Mouse (Mus musculus) intestine, postnatal 0 days (tissue): ENCODE data around the gene Myt1. TPM values are rescaled to one million over a fixed set of nuclear protein-coding genes. Genes with fewer than 3 reads are reported as not detected.

Source experiments
- ATAC-seq: fragments of 200-750 bp; cut with Nextera tagmentation; 2 replicates; pipeline ENCODE4 v1.8.0; 2017; ENCODE audit warnings: mild to moderate bottlenecking, moderate TSS enrichment, moderate library complexity
- H3K27ac ChIP-seq: fragments of 300-500 bp; sonication (generic); 2 replicates; pipeline ENCODE4 v1.5.1; 2014; ENCODE audit warnings: mild to moderate bottlenecking, low read depth, low read length, moderate library complexity
- H3K27me3 ChIP-seq: fragments of 300-500 bp; sonication (generic); replicated peaks from 2 replicates; pipeline ENCODE4 v1.6.1; 2014; ENCODE audit warnings: low read length, mixed read lengths; ENCODE audit not compliant: control insufficient read depth, insufficient read depth
- H3K36me3 ChIP-seq: fragments of 300-500 bp; sonication (generic); 2 replicates; pipeline ENCODE4 v1.6.1; 2014; ENCODE audit warnings: mild to moderate bottlenecking, moderate library complexity; ENCODE audit not compliant: control insufficient read depth, insufficient read depth
- H3K4me1 ChIP-seq: fragments of 300-500 bp; sonication (generic); replicated peaks from 2 replicates; pipeline ENCODE4 v1.6.1; 2014; ENCODE audit warnings: antibody characterized with exemption, low read length, mixed read lengths; ENCODE audit not compliant: control insufficient read depth, insufficient read depth
- H3K4me2 ChIP-seq: fragments of 300-500 bp; sonication (generic); replicated peaks from 2 replicates; pipeline ENCODE4 v1.6.1; 2014; ENCODE audit warnings: low read depth, mild to moderate bottlenecking, moderate library complexity
- H3K4me3 ChIP-seq: fragments of 300-500 bp; sonication (generic); 2 replicates; pipeline ENCODE4 v1.5.1; 2014; ENCODE audit warnings: low read depth, low read length
- H3K9ac ChIP-seq: fragments of 300-500 bp; sonication (generic); 2 replicates; pipeline ENCODE4 v1.6.1; 2014; ENCODE audit warnings: mild to moderate bottlenecking, low read depth, low read length
- H3K9me3 ChIP-seq: fragments of 300-500 bp; sonication (generic); 2 replicates; pipeline ENCODE4 v1.6.1; 2016; ENCODE audit warnings: mixed run types; ENCODE audit not compliant: control insufficient read depth
- CTCF ChIP-seq: sonication (generic); IDR thresholded peaks from 2 replicates; pipeline ENCODE4 v1.5.1; 2016; ENCODE audit warnings: low read depth, mild to moderate bottlenecking, control low read depth, antibody characterized with exemption, moderate library complexity
- WGBS: fragments of 180-500 bp; shearing (Covaris S2); extraction: QIAGEN DNeasy Blood & Tissue Kit; methylation state at CpG from one replicate; pipeline ENCODE4 v1.1.7; 2014; 5-methylcytosine and 5-hydroxymethylcytosine counted together
- polyA plus RNA-seq: library from polyadenylated mRNA; unstranded; fragments of >200 nt; fragmentation: Nextera tagmentation; extraction: Ambion mirVana; gene quantifications from 2 replicates; pipeline ENCODE4 v1.2.1, GENCODE M21; 2015

Gene Myt1
- 0.46 and 1.0 TPM in 2 replicates for polyA plus RNA-seq

DNA sequence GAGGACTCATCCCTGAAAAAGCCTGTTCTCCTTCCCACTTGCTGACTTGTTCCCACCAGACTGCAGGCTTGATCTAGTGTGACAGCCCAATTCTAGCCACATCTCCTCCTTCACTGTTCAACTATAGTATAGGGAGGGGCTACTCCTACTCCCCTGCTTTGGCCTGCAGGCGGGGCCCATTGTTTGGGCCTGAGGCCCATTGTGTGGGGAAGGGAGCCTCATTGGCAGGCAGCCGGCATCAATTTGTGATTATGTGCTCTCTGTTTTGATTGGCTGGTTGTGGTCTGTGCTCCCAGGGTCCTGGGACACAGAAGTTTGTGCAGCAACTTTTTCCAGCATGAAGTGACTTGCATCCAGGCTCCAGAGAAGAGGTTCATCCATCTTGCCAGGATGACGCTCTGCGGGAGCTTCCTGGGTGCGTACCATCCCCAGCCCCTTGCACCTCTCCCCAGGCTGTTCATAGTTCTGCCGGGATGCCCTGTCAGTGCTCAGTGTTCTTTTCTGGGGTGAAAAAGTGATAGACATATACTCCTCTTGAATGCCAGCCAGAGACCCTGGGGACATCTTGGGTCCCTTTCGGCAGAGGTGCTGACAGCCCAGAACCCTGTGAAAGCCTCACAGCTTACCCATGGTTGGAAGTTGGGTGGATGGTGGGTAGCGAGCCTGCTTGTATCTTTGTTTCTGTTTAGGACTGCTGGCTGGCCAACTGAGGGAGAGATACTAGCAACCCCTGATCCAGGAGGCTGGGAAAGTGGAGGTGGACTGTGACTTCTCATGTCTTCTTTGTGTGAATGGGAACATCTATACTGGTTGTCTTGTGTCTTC, at the start of gene Myt1:
Gene Myt1 (plus strand): TSS at position 327 of the 825 bp plus-strand sequence.
- TF ChIP-seq CTCF, result no peak
- H3K27me3 ChIP-seq, result 0 out of 2 replicates have a peak, but pooled peaks cover 3% of the 10 kb centered on the region
- H3K4me3 ChIP-seq, result no peak within 1 kb of the TSS
- 57% methylated on average over 8 of the region's 8 CpGs for WGBS
- ATAC-seq, result no peak
- H3K9ac ChIP-seq, result no peak within 1 kb of the TSS
- H3K27ac ChIP-seq, result no peak within 1 kb of the TSS
- no peaks in the 10 kb centered on the region for H3K36me3 ChIP-seq
- H3K4me1 ChIP-seq, result no peaks in the 10 kb centered on the region
- no peaks in the 10 kb centered on the region for H3K9me3 ChIP-seq
- H3K4me2 ChIP-seq, result no peak within 1 kb of the TSS

DNA sequence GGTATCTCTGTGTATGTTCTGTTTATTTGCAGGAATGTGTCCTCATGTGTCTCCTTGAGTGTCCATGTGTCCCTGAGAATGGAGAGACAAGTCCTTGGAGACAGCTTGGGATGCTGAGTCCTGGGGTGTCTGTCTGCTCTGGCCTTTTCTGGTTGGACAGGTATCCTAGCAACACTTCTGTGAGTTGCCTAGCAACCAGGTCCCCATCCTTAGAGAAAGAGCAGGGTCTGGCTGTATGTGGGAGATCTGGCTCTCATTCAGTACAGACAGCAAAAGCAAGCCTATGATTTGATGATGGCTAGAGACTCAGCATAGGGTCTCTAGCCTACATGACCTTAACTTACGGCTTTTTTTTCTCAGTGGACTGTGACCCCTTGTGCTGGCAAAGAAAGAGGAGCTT, 49.4 kb upstream of the Myt1 start:
- Histone ChIP-seq H3K9me3 (no peaks in the 10 kb centered on the region), H3K4me2 (no peak overlapping the region), H3K9ac (no peak overlapping the region), H3K27ac (no peak overlapping the region), H3K4me1 (no peaks in the 10 kb centered on the region), H3K4me3 (no peak overlapping the region), H3K36me3 (no peaks in the 10 kb centered on the region), H3K27me3 (no peaks in the 10 kb centered on the region)
- ATAC-seq, result no peak
- WGBS, result 89% methylated on average over 1 of the region's 1 CpGs
- TF ChIP-seq CTCF, result no peak

- Histone ChIP-seq H3K9me3 (no peaks in the 10 kb centered on the region), H3K4me1 (no peaks in the 10 kb centered on the region), H3K9ac (no peak within 1 kb of the TSS), H3K36me3 (no peaks in the 10 kb centered on the region), H3K4me2 (no peak within 1 kb of the TSS; the same call in 1 of the 2 replicates), H3K27me3 (no peaks in the 10 kb centered on the region), H3K4me3 (no peak within 1 kb of the TSS), H3K27ac (no peak within 1 kb of the TSS)
- TF ChIP-seq CTCF, result no peak
- WGBS, result 1% methylated on average over 7 of the region's 7 CpGs
- no peak for ATAC-seq
These were observed 48.2 kb upstream of the Myt1 start, which contains the start of gene Oprl1 for GRCm38 (mm10) chr2:181714903-181715326. Oprl1 (plus strand) TSS chr2:181715016.

DNA sequence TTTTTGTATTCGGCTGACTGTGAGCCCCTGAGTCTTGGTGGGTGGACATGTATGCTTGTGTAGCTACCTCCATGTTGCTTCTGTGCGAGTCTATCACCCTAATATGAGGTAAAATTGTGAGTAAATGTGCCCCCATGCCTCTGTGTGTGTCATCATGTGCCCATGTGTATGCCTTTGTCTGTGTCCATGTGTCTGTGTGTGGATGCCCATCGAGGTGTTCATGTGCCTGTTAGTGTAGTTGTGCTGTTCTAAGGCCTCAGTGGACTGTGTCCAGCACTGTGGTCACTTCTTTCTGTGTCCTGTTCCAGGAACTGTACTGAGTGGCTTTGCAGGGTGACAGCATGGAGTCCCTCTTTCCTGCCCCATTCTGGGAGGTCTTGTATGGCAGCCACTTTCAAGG, 47.8 kb upstream of the Myt1 start:
- Histone ChIP-seq H3K27ac (no peak overlapping the region), H3K27me3 (no peaks in the 10 kb centered on the region), H3K4me2 (no peak overlapping the region), H3K36me3 (no peaks in the 10 kb centered on the region), H3K4me3 (no peak overlapping the region), H3K9me3 (no peaks in the 10 kb centered on the region), H3K4me1 (no peaks in the 10 kb centered on the region), H3K9ac (no peak overlapping the region)
- ATAC-seq, result no peak
- WGBS, result 71% methylated on average over 3 of the region's 3 CpGs
- no peak for TF ChIP-seq CTCF

- no peak for ATAC-seq
- no peak overlapping the region for H3K4me3 ChIP-seq
- no peaks in the 10 kb centered on the region for H3K36me3 ChIP-seq
- H3K4me1 ChIP-seq, result no peaks in the 10 kb centered on the region
- 54% methylated on average over 3 of the region's 3 CpGs for WGBS
- no peaks in the 10 kb centered on the region for H3K9me3 ChIP-seq
- no peak for TF ChIP-seq CTCF
- no peak overlapping the region for H3K27ac ChIP-seq
- no peak overlapping the region for H3K4me2 ChIP-seq
- H3K27me3 ChIP-seq, result no peaks in the 10 kb centered on the region
- no peak overlapping the region for H3K9ac ChIP-seq
These were observed 46.1 kb upstream of the Myt1 start for GRCm38 (mm10) chr2:181716991-181717390.

DNA sequence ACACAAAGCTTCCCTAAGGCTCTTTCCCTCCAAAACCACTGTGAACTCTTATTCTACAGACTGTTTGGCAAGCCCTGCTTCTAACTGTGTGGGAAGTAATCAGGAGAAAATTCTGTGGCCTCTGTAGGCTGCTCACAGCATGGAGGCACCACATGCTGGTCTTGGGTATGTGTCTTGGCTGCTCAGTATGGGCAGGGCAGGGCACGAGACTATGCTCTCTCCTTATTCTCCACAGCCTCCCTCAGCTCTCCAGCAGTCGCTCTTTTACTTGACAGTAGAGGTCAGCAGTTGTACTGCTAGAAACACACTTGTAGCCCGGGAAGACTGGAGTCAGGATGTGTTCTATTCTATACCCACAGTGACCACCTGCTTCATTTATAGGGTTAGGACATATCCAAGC, 43.1 kb upstream of the Myt1 start:
- Histone ChIP-seq H3K36me3 (no peaks in the 10 kb centered on the region), H3K4me2 (no peak overlapping the region), H3K27me3 (no peaks in the 10 kb centered on the region), H3K9me3 (no peaks in the 10 kb centered on the region), H3K4me3 (no peak overlapping the region), H3K9ac (no peak overlapping the region), H3K27ac (no peak overlapping the region), H3K4me1 (no peaks in the 10 kb centered on the region)
- WGBS, result 42% methylated on average over 3 of the region's 3 CpGs
- TF ChIP-seq CTCF, result no peak
- no peak for ATAC-seq
